Mouse (Mus musculus): Measurements from ENCODE around the gene Tmc4.

DNA sequence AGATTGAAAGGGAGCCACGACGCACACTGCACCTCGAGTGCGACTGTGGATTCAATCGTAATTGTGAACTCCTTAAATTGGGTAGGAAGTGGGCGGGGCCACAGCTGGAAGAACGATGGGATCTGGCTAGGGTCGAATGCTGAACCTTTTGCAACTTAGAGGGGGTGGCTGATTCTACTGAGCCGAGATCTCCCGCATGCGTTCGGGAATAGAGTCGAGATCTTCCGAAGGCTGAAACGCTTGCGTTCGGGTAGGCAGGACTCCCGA, 16.4 kb upstream of the Tmc4 start:
- TF ChIP-seq CTCF (IDR thresholded peaks at IDR 0.05; ENCODE audit: low read depth, low read length): no peak
- no peak for TF ChIP-seq POLR2A (IDR thresholded peaks at IDR 0.05; ENCODE audit: borderline replicate concordance, low read depth, low read length)

All from bone marrow macrophage, adult 2 months (primary cell).